Mouse (Mus musculus): ENCODE results near the gene Slc4a7. TPM values are rescaled to one million over a fixed set of nuclear protein-coding genes. Genes with fewer than 3 reads are reported as not detected.

The Slc4a7 gene
- 300 TPM for polyA plus RNA-seq (2014; fragmentation: Illumina TruSeq; extraction: RNeasy Lipid Tissue Mini Kit (QIAGEN cat#74804); ENCODE audit: low replicate concordance)

DNA sequence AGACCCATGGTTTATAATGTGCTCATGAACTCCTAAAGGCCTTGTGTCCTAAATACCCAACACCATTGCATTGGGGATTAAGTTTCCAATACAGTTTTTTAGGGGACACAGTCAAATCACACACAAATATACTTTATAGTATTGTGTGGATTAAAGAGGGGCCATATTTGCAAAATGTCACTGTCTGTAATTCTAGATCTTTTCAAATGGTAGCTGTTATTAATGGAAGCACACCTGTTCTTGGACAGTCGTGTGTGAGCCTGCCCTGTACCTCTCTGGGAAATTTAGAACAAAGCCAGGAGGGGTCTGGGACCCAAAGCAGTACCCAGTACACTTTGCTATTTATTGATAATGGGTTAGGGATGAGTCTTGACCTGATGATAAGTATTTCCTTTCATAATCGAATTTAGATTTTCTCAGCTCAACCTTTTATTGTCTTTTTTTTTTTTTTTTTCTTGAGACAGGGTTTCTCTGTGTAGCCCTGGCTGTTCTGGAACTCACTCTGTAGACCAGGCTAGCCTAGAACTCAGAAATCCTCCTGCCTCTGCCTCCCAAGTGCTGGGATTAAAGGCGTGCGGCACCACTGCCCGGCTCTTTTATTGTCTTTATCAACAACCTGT, at the start of gene Slc4a7:
Slc4a7 (plus strand) TSS at position 570 of the 620 bp plus-strand sequence.

DNA sequence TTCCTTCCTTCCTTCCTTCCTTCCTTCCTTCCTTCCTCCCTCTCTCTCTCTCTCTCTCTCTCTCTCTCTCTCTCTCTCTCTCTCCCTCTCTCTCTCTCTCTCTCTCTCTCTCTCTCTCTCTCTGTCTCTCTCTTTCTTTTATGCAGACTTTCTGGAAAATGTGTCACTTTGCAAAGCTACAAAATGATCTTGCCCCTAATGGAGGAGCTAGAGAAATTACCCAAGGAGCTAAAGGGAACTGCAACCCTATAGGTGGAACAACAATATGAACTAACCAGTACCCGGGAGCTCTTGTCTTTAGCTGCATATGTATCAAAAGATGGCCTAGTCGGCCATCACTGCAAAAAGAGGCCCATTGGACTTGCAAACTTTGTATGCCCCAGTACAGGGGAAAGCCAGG, 101.0 kb downstream of the Slc4a7 start, which contains the start of gene Nek10:
Nek10 (plus strand) TSS at position 301 of the 400 bp plus-strand sequence.

Other genes with a start within 250 kb of the Slc4a7 start
- gene Nek10, start 101.1 kb downstream of the Slc4a7 start, polyA plus RNA-seq (2014; fragmentation: Illumina TruSeq; extraction: RNeasy Lipid Tissue Mini Kit (QIAGEN cat#74804); ENCODE audit: low replicate concordance): 0.63 TPM